Mouse (Mus musculus): ENCODE results near the gene Ppm1h.

DNA sequence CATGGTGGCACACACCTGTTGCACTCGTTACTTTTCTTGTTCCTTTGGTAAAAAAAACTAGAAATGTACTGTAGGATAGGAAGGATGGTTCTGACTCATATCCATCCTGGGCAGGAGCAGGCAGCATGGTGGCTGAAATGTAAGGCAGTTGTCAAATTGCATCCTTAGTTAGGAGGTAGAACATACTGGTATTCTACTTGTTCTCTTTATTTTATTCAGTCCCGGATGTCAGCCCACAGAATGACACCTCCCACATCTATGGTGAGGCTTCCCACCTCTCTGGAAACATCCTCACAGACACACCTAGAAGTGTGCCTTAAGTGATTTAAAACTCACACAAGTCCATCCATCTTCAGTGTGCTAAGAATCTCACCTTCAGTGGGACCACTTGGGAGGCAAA is 49.6 kb downstream of the Ppm1h start:
- no peak for TF ChIP-seq EP300 (IDR thresholded peaks at IDR 0.05; ENCODE audit: low read depth in 1 of 2, low read length in 2 of 2)
- TF ChIP-seq MAX (IDR thresholded peaks at IDR 0.05; ENCODE audit: low read length): no peak
- no peak for TF ChIP-seq USF1 (IDR thresholded peaks at IDR 0.05; ENCODE audit: low read depth, low read length)
- TF ChIP-seq POLR2A (IDR thresholded peaks at IDR 0.05; ENCODE audit: control insufficient read depth in 1 of 2, insufficient read depth in 1 of 2, low read depth in 1 of 2, low read length in 2 of 2, poor library complexity in 1 of 2): no peak
- TF ChIP-seq CTCF (IDR thresholded peaks at IDR 0.05 in 2 of 3, conservative IDR thresholded peaks at IDR 0.05 in 1 of 3; ENCODE audit: control insufficient read depth in 1 of 3, insufficient read depth in 1 of 3, low read depth in 2 of 3, low read length in 3 of 3, poor library complexity in 1 of 3, severe bottlenecking in 1 of 3): no peak
- no peak for TF ChIP-seq POLR2AphosphoS2 (IDR thresholded peaks at IDR 0.05; ENCODE audit: low read length)
- TF ChIP-seq NELFE (IDR thresholded peaks at IDR 0.05; ENCODE audit: low read depth, low read length): no peak
